Mouse (Mus musculus) gastrocnemius, postnatal 36 days (tissue): ENCODE data around the gene Phf21a. TPM values are rescaled to one million over a fixed set of nuclear protein-coding genes. Genes with fewer than 3 reads are reported as not detected.
"Not testable (repeated sequence)": the region's sequence is repeated elsewhere in the genome, so short reads cannot be mapped to it uniquely, and the experiment has no call there.

ENCODE experiments used
- DNase-seq, 2 experiments: peaks; one replicate each; pipeline ENCODE4 v3.0.0; 2022
- intact Hi-C: fragments of 180-260 bp; cut with DNase I; formaldehyde crosslinking; loops from one replicate; pipeline ENCODE4 v1.15.1; 2025
- total RNA-seq, 2 experiments: library from RNA; stranded (reverse); gene quantifications; 2 replicates each; pipeline ENCODE4 v1.2.3; 2021

Phf21a gene
- total RNA-seq, 2 experiments from 2014 or later = 22.5 to 23.6 TPM

DNA sequence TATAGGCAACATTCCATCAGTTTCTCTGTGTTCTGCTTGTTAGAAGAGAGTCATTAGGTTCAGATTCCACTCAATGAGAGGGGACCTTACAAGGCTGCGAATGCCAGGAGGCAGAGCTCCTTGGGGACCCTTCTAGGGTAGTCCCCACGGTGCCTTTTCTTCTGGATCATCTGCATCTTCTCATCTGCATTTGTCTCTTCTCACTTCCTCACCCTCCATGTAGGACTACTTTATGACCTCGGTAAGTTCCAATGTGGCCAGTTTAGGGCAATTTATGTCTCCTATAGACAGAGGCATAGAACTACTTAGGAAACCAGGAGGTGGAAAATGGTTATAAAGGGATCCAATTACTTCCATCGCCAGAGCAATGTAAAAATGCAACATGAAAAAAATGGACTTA is 21.8 kb upstream of the Phf21a start:
- intact Hi-C loops = no loop called here
- DNase-seq = no peak

- no peak for DNase-seq
- intact Hi-C loops = no loop called here
These were observed 16.7 kb upstream of the Phf21a start for GRCm38 (mm10) chr2:92076086-92076692.

GRCm38 (mm10) chr2:92082196-92082595 is 10.7 kb upstream of the Phf21a start:
- intact Hi-C loops = no loop called here
- no peak for DNase-seq

- intact Hi-C loops = no loop called here
These were observed 7.2 kb upstream of the Phf21a start for GRCm38 (mm10) chr2:92085721-92086120.

DNA sequence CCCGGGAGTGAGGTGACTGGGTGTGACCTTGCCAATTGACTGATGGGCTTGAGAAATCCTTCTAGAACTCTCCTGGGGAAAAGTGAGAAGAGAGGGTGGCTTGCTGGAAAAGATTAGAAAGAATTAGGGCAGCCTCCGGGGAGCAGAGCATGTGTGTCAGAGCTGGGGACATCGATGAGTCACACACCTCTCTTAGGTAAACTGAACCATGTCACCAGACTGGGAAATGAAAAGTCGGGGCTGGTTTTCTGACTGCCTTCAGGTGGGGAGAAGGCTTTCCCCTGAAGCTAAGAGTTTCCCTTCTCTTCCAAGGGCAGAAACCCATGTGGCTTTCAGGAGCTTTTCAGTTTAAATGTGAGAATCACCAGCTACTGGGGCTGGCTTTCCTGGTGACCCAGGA is 5.9 kb upstream of the Phf21a start:
- intact Hi-C loops = no loop called here
- no peak for DNase-seq

More at GRCm38 (mm10) chr2:92085721-92086120, 7.2 kb upstream of the Phf21a start:
- DNase-seq = no peak

DNA sequence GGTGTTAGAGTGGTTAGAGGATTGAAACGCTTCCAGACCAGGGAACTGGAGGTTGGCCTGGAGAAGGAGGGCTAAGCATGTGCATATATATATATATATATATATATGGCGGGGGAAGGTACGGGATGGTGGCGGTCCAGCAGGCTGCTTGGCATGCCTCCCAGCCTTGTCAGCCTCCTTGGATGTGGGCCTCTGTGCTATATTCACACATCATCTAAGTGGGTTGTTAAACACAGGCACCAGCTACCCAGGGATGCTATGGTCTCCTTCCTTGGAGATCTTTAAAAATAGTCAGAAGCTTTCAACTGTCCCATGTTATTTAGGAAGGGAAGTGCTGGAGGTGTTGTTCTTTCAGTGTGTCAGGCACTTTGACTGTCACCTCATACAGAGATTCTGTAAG is 3.1 kb upstream of the Phf21a start:
- intact Hi-C loops = no loop called here
- DNase-seq = no peak

- DNase-seq, intact Hi-C loops: not testable (repeated sequence)
These were observed 586 bp downstream of the Phf21a start for GRCm38 (mm10) chr2:92093503-92093902.

DNA sequence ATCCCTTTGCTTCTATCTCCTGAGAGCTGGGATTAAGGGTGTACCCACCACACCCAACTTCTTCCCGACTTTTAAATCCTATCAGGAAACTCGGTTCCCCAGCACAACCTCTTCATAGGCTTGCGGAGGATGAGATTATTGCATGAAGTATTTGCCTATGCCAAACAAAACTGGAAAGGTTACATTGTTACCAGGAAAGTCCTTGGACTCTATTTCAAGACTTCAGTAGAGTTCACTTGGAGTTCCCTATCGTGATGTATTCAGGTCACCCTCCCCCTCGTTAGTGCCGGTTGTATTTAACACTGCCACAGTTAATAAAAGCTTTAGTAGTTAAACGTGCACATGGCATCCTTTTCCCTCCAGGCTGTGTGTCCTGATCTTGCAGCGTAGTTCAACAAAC is 1.2 kb downstream of the Phf21a start:
- DNase-seq = no peak
- intact Hi-C loops = no loop called here

DNA sequence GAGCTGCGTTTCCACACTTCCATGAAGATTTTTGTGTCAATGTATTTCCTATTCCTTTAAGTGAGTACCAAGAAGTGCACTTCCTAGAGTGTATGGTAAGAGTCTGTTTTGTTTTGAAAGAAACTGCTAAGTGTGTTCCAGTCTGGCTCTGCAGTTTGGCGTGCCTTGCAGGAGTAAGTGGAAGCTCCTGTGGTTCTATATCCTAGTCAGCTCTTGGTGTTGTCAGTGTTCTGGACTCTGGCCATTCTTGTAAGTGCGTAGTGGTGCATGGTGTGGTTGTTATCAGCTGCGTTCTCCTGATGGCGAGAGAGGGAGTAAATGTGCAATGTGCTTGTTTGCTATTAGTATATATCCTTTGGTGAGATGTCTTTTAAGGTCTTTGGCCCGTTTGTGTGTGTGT is 7.9 kb downstream of the Phf21a start:
- no peak for DNase-seq

DNA sequence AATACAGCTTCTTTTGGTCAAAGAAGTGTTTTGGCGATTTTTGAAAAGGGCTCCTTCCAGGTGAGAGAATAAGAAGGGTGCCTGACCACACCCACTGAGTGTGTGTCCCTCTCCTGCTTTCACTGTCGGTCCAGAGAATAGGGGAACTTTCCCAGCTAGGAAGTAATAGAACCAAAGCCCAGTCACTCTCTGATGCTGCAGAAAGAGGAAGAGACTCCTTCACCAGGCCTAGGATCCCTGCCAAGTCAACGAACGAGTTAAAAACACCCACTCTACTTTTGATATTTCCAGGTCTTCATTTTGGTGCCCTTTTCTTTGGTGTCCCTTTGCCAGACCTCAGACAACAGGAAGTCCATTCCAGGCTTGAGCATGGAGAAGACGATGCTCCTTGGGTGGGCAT is 31.6 kb downstream of the Phf21a start:
- intact Hi-C loops = no loop called here

More for the DNA sequence above, 7.9 kb downstream of the Phf21a start:
- intact Hi-C loops = no loop called here

GRCm38 (mm10) chr2:92125330-92125729 is 32.4 kb downstream of the Phf21a start:
- intact Hi-C loops = no loop called here
- no peak for DNase-seq

More for the DNA sequence above, 31.6 kb downstream of the Phf21a start:
- DNase-seq = no peak

- intact Hi-C loops = no loop called here
- DNase-seq = no peak
These were observed 37.2 kb downstream of the Phf21a start for GRCm38 (mm10) chr2:92130071-92130470.

- intact Hi-C loops = no loop called here
- no peak for DNase-seq
These were observed 45.8 kb downstream of the Phf21a start for GRCm38 (mm10) chr2:92138736-92139135.

- intact Hi-C loops = no loop called here
These were observed 46.4 kb downstream of the Phf21a start for GRCm38 (mm10) chr2:92139365-92139764.

GRCm38 (mm10) chr2:92140383-92140782 is 47.5 kb downstream of the Phf21a start:
- intact Hi-C loops = no loop called here
- DNase-seq = no peak

More at GRCm38 (mm10) chr2:92139365-92139764, 46.4 kb downstream of the Phf21a start:
- no peak for DNase-seq

GRCm38 (mm10) chr2:92141073-92141472 is 48.2 kb downstream of the Phf21a start:
- no peak for DNase-seq
- intact Hi-C loops = no loop called here

- no peak for DNase-seq
- intact Hi-C loops = no loop called here
These were observed 51.0 kb downstream of the Phf21a start for GRCm38 (mm10) chr2:92143932-92144331.

DNA sequence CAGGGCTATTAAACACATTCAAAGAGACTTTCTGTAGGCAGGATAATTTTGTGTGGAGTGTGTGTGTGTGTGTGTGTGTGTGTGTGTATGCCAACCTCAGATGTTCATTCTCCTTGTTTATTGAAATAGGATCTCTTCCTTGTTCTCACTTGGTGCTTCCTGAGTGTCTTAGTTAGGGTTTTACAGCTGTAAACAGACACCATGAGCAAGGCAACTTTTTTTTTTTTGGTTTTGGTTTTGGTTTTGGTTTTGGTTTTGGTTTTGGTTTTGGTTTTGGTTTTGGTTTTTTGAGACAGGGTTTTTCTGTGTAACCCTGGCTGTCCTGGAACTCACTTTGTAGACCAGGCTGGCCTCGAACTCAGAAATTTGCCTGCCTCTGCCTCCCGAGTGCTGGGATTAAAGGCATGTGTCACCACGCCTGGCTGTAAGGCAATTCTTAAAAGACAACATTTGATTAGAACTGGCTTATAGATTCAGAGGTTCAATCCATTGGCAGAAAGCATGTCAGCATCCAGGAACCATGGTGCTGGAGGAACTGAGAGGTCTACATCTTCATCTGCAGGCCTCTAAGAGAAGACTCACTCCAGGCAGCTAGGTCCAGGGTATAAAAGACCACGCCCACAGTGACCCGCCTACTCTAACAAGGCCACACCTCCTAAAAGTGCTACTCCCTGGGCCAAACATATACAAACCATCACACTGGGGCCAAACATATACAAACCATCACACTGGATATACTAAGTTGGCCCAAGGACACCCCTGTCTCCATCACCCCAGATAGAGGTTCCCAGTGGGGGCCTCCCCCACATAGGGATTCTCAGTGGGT is 55.2 kb downstream of the Phf21a start:
- intact Hi-C loops, DNase-seq: not testable (repeated sequence)

DNA sequence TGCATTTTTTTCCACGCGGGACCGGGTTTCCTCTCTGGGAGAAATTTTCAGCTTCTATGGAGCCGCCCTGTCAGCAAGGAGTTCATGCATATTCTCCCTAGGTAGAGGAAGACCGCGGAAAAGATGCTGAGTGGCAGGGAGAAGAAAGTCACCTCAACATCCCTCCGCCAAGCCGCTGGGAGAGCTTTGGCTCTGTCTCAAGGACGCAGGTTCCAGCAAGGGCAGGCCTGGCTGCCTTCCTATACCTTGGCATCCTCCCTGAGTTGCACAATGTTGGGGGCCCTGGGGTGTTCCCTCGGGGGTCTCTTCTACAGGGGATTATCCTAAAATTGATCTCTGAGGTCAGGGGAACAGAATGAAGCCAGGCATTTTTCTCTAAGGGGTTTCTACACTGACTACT is 71.4 kb downstream of the Phf21a start:
- no peak for DNase-seq
- intact Hi-C loops = no loop called here

- no peak for DNase-seq
- intact Hi-C loops = no loop called here
These were observed 74.0 kb downstream of the Phf21a start for GRCm38 (mm10) chr2:92166950-92167349.

- intact Hi-C loops = no loop called here
- no peak for DNase-seq
These were observed 78.2 kb downstream of the Phf21a start for GRCm38 (mm10) chr2:92171046-92171643.

GRCm38 (mm10) chr2:92172300-92172699 is 79.4 kb downstream of the Phf21a start:
- intact Hi-C loops = no loop called here
- no peak for DNase-seq
